Mouse (Mus musculus): ENCODE measurements around the gene B3gntl1. TPM values are rescaled to one million over a fixed set of nuclear protein-coding genes. Genes with fewer than 3 reads are reported as not detected.

B3gntl1 gene
- polyA plus RNA-seq, 1 experiment from 2014 or later: 6.5 TPM

GRCm38 (mm10) chr11:121627521-121627920 lies 45.4 kb downstream of the B3gntl1 start:
- no peak overlapping the region for H3K9ac ChIP-seq (ENCODE audit: low read depth, low read length)
- ATAC-seq (replicated peaks; ENCODE audit: insufficient number of reproducible peaks, low FRiP score, low TSS enrichment): no peak
- no peak overlapping the region for H3K4me2 ChIP-seq
- no peaks in the 10 kb centered on the region for H3K4me1 ChIP-seq (ENCODE audit: control insufficient read depth, insufficient read depth, low read length)
- no peak overlapping the region for H3K27ac ChIP-seq (ENCODE audit: low read depth, low read length)
- no peaks in the 10 kb centered on the region; the same call in 1 of the 2 replicates for H3K36me3 ChIP-seq (ENCODE audit: control insufficient read depth, insufficient read depth, low read length)
- no peak overlapping the region for H3K4me3 ChIP-seq (ENCODE audit: low read depth, low read length)
- no peaks in the 10 kb centered on the region for H3K9me3 ChIP-seq (replicated peaks; ENCODE audit: control insufficient read depth, low read length)
- WGBS (ENCODE audit: insufficient replicate concordance): 78% methylated on average over 5 of the region's 5 CpGs
- H3K27me3 ChIP-seq (ENCODE audit: control insufficient read depth, insufficient read depth, low read length): no peaks in the 10 kb centered on the region

DNA sequence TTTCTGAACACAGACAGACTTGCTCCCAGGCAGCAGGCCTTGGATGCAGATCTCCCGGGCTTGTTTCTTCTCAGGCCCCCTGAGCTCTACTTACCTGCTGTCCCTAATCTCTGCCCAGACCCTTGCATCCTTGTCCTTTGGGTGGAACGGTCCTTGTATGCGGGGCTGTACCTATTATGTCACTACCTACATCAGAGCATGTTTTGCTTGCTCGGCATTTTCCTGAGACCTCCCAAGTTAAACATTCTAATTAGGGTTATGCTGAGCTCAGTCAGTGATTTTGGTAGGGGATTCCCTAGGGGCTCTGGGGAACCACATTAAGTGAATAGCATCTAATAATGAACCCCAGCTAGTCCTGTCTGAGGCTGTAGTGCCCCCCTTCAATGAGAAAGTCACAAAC lies 47.9 kb downstream of the B3gntl1 start:
- ATAC-seq (replicated peaks; ENCODE audit: insufficient number of reproducible peaks, low FRiP score, low TSS enrichment): no peak
- no peak overlapping the region for H3K9ac ChIP-seq (ENCODE audit: low read depth, low read length)

DNA sequence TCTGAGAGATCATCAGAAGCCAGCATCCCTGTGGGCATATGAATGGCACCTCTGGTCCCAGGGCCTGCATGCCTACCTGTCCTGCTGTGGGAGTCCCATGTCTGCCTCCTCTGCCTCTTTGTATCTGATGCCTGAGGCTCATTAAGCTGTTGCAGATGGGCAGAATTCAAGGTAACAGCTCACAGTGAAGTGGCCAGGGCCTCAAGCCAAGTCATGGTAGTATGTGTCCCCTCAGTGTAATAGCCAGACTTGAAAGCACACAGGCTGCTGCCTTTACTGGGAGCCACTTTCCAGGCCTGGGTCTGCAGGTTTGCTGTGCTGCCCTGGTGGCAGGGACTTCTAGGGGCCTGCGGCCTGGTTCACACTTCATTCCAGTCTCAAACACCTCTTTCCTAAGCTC lies 55.6 kb downstream of the B3gntl1 start:
- H3K36me3 ChIP-seq (ENCODE audit: control insufficient read depth, insufficient read depth, low read length): peaks cover 21% of the 10 kb centered on the region
- no peaks in the 10 kb centered on the region; the same call in 1 of the 2 replicates for H3K9me3 ChIP-seq (replicated peaks; ENCODE audit: control insufficient read depth, low read length)
- H3K9ac ChIP-seq (ENCODE audit: low read depth, low read length): no peak overlapping the region
- H3K4me2 ChIP-seq: no peak overlapping the region
- ATAC-seq (replicated peaks; ENCODE audit: insufficient number of reproducible peaks, low FRiP score, low TSS enrichment): no peak
- peaks cover 4% of the 10 kb centered on the region; the same call in 1 of the 2 replicates for H3K4me1 ChIP-seq (ENCODE audit: control insufficient read depth, insufficient read depth, low read length)
- H3K27ac ChIP-seq (ENCODE audit: low read depth, low read length): no peak overlapping the region
- 88% methylated on average over 1 of the region's 1 CpGs for WGBS (ENCODE audit: insufficient replicate concordance)
- H3K27me3 ChIP-seq (ENCODE audit: control insufficient read depth, insufficient read depth, low read length): no peaks in the 10 kb centered on the region
- no peak overlapping the region for H3K4me3 ChIP-seq (ENCODE audit: low read depth, low read length)

More for the DNA sequence above, 47.9 kb downstream of the B3gntl1 start:
- 88% methylated on average over 4 of the region's 4 CpGs for WGBS (ENCODE audit: insufficient replicate concordance)
- no peak overlapping the region for H3K27ac ChIP-seq (ENCODE audit: low read depth, low read length)
- peaks cover 7% of the 10 kb centered on the region; the same call in 1 of the 2 replicates for H3K36me3 ChIP-seq (ENCODE audit: control insufficient read depth, insufficient read depth, low read length)
- H3K4me1 ChIP-seq (ENCODE audit: control insufficient read depth, insufficient read depth, low read length): no peaks in the 10 kb centered on the region; the same call in 1 of the 2 replicates
- no peak overlapping the region for H3K4me3 ChIP-seq (ENCODE audit: low read depth, low read length)
- no peak overlapping the region for H3K4me2 ChIP-seq
- no peaks in the 10 kb centered on the region for H3K27me3 ChIP-seq (ENCODE audit: control insufficient read depth, insufficient read depth, low read length)
- H3K9me3 ChIP-seq (replicated peaks; ENCODE audit: control insufficient read depth, low read length): no peaks in the 10 kb centered on the region

DNA sequence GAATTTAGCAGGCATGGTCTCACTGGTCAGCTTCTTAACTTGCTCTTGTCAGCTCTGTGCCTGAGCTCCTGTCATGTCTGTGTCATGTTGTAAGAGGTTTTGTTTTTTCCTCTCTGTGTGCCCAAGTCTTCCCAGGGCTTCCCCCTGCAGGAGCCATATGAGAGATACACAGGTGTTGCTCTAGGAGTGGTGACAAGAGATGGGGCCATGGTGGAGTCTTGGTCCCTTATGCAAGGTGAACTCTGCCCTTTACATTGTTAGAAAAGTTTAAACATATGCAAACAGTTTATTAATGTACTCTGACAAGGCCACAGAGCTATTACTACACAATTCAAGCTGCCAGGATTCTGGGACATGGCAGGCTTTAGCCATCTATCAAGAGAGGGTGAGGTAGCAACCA lies 56.5 kb downstream of the B3gntl1 start:
- H3K27ac ChIP-seq (ENCODE audit: low read depth, low read length): no peak overlapping the region
- H3K4me3 ChIP-seq (ENCODE audit: low read depth, low read length): no peak overlapping the region
- no peak for ATAC-seq (replicated peaks; ENCODE audit: insufficient number of reproducible peaks, low FRiP score, low TSS enrichment)
- H3K9me3 ChIP-seq (replicated peaks; ENCODE audit: control insufficient read depth, low read length): no peaks in the 10 kb centered on the region; the same call in 1 of the 2 replicates
- H3K27me3 ChIP-seq (ENCODE audit: control insufficient read depth, insufficient read depth, low read length): no peaks in the 10 kb centered on the region
- H3K36me3 ChIP-seq (ENCODE audit: control insufficient read depth, insufficient read depth, low read length): peaks cover 17% of the 10 kb centered on the region
- H3K9ac ChIP-seq (ENCODE audit: low read depth, low read length): no peak overlapping the region
- H3K4me2 ChIP-seq: no peak overlapping the region
- H3K4me1 ChIP-seq (ENCODE audit: control insufficient read depth, insufficient read depth, low read length): peaks cover 4% of the 10 kb centered on the region; the same call in 1 of the 2 replicates

GRCm38 (mm10) chr11:121615961-121616485 lies 56.9 kb downstream of the B3gntl1 start:
- Histone ChIP-seq H3K9me3 (replicated peaks; ENCODE audit: control insufficient read depth, low read length) (no peaks in the 10 kb centered on the region; the same call in 1 of the 2 replicates), H3K4me2 (no peak overlapping the region), H3K36me3 (ENCODE audit: control insufficient read depth, insufficient read depth, low read length) (peaks cover 17% of the 10 kb centered on the region), H3K27ac (ENCODE audit: low read depth, low read length) (no peak overlapping the region), H3K4me3 (ENCODE audit: low read depth, low read length) (no peak overlapping the region), H3K4me1 (ENCODE audit: control insufficient read depth, insufficient read depth, low read length) (peaks cover 4% of the 10 kb centered on the region; the same call in 1 of the 2 replicates), H3K27me3 (ENCODE audit: control insufficient read depth, insufficient read depth, low read length) (no peaks in the 10 kb centered on the region), H3K9ac (ENCODE audit: low read depth, low read length) (no peak overlapping the region)
- no peak for ATAC-seq (replicated peaks; ENCODE audit: insufficient number of reproducible peaks, low FRiP score, low TSS enrichment)
- 62% methylated on average over 3 of the region's 3 CpGs for WGBS (ENCODE audit: insufficient replicate concordance)

DNA sequence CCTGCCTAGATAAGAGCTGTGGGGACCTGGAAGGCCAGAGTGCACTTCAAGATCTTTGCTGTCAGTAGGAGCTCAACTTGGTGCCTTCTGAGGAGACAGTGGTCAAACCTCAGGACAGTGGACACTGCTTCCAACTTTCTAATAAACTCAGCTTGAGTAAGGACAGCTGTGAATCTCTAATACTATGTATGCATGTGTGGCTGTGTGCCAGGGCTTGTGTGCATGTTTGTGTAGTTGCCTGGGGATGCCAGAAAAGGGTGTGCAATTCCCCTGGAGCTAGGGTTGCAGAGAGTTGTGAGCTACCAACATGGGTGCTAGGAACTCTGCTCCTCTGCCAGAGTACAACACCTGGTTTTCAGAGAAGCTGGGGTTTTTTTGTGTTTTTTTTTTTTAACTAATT lies 62.0 kb downstream of the B3gntl1 start:
- H3K4me3 ChIP-seq (ENCODE audit: low read depth, low read length): no peak overlapping the region
- H3K4me2 ChIP-seq: no peak overlapping the region
- H3K27me3 ChIP-seq (ENCODE audit: control insufficient read depth, insufficient read depth, low read length): no peaks in the 10 kb centered on the region
- no peak overlapping the region for H3K27ac ChIP-seq (ENCODE audit: low read depth, low read length)
- no peak overlapping the region for H3K9ac ChIP-seq (ENCODE audit: low read depth, low read length)
- no peak for ATAC-seq (replicated peaks; ENCODE audit: insufficient number of reproducible peaks, low FRiP score, low TSS enrichment)
- H3K4me1 ChIP-seq (ENCODE audit: control insufficient read depth, insufficient read depth, low read length): no peaks in the 10 kb centered on the region
- H3K9me3 ChIP-seq (replicated peaks; ENCODE audit: control insufficient read depth, low read length): no peaks in the 10 kb centered on the region; the same call in 1 of the 2 replicates
- peaks cover 15% of the 10 kb centered on the region for H3K36me3 ChIP-seq (ENCODE audit: control insufficient read depth, insufficient read depth, low read length)

DNA sequence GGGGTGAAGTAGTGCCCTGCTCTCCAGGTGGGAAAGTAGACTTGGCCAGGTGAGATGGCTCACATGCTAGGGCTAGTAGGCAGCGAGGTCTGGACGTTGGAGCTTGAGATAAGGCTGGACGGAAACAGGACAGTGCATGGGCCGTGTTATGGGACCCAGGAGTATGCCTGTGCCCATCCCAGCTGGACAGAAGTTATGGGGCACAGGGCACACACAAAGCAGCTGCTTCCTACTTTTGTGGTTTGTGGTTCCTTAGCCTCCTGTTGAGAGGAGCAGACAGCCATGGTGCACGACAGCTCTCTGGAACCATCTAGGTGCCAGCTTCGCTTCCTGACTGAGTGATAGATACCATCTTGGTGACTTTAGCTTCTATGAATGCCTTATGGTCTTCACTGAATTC lies 67.3 kb downstream of the B3gntl1 start:
- Histone ChIP-seq H3K9ac (ENCODE audit: low read depth, low read length) (no peak overlapping the region), H3K36me3 (ENCODE audit: control insufficient read depth, insufficient read depth, low read length) (peaks cover 14% of the 10 kb centered on the region; the same call in 1 of the 2 replicates), H3K4me1 (ENCODE audit: control insufficient read depth, insufficient read depth, low read length) (no peaks in the 10 kb centered on the region), H3K4me2 (no peak overlapping the region), H3K27ac (ENCODE audit: low read depth, low read length) (no peak overlapping the region), H3K9me3 (replicated peaks; ENCODE audit: control insufficient read depth, low read length) (no peaks in the 10 kb centered on the region), H3K4me3 (ENCODE audit: low read depth, low read length) (no peak overlapping the region), H3K27me3 (ENCODE audit: control insufficient read depth, insufficient read depth, low read length) (no peaks in the 10 kb centered on the region)
- WGBS (ENCODE audit: insufficient replicate concordance): 89% methylated on average over 6 of the region's 6 CpGs
- no peak for ATAC-seq (replicated peaks; ENCODE audit: insufficient number of reproducible peaks, low FRiP score, low TSS enrichment)

- WGBS (ENCODE audit: insufficient replicate concordance): 73% methylated on average over 3 of the region's 3 CpGs
- H3K9me3 ChIP-seq (replicated peaks; ENCODE audit: control insufficient read depth, low read length): no peaks in the 10 kb centered on the region
- no peaks in the 10 kb centered on the region for H3K27me3 ChIP-seq (ENCODE audit: control insufficient read depth, insufficient read depth, low read length)
- H3K9ac ChIP-seq (ENCODE audit: low read depth, low read length): no peak overlapping the region
- ATAC-seq (replicated peaks; ENCODE audit: insufficient number of reproducible peaks, low FRiP score, low TSS enrichment): no peak
- H3K27ac ChIP-seq (ENCODE audit: low read depth, low read length): no peak overlapping the region
- H3K4me2 ChIP-seq: no peak overlapping the region
- peaks cover 14% of the 10 kb centered on the region; the same call in 1 of the 2 replicates for H3K36me3 ChIP-seq (ENCODE audit: control insufficient read depth, insufficient read depth, low read length)
- no peaks in the 10 kb centered on the region for H3K4me1 ChIP-seq (ENCODE audit: control insufficient read depth, insufficient read depth, low read length)
- H3K4me3 ChIP-seq (ENCODE audit: low read depth, low read length): no peak overlapping the region
Observed at GRCm38 (mm10) chr11:121601422-121601821, 71.5 kb downstream of the B3gntl1 start.

- Histone ChIP-seq H3K27ac (ENCODE audit: low read depth, low read length) (no peak overlapping the region), H3K36me3 (ENCODE audit: control insufficient read depth, insufficient read depth, low read length) (0 out of 2 replicates have a peak, but pooled peaks cover 4% of the 10 kb centered on the region), H3K4me1 (ENCODE audit: control insufficient read depth, insufficient read depth, low read length) (no peaks in the 10 kb centered on the region), H3K27me3 (ENCODE audit: control insufficient read depth, insufficient read depth, low read length) (no peaks in the 10 kb centered on the region), H3K9me3 (replicated peaks; ENCODE audit: control insufficient read depth, low read length) (no peaks in the 10 kb centered on the region), H3K9ac (ENCODE audit: low read depth, low read length) (no peak overlapping the region), H3K4me2 (no peak overlapping the region), H3K4me3 (ENCODE audit: low read depth, low read length) (no peak overlapping the region)
- no peak for ATAC-seq (replicated peaks; ENCODE audit: insufficient number of reproducible peaks, low FRiP score, low TSS enrichment)
- WGBS (ENCODE audit: insufficient replicate concordance): 91% methylated on average over 6 of the region's 6 CpGs
Observed at GRCm38 (mm10) chr11:121597254-121597653, 75.7 kb downstream of the B3gntl1 start.

All from heart, embryonic 11.5 days (tissue).